Mouse (Mus musculus): ENCODE results near the gene Grin2b.

- TF ChIP-seq RAD21 (IDR thresholded peaks at IDR 0.05; ENCODE audit: low read depth, low read length) (no peak), GABPA (IDR thresholded peaks at IDR 0.05; ENCODE audit: insufficient replicate concordance, low read depth, low read length) (no peak), USF1 (IDR thresholded peaks at IDR 0.05; ENCODE audit: low read depth, low read length) (no peak), CTCF (conservative IDR thresholded peaks at IDR 0.05 in 1 of 2, IDR thresholded peaks at IDR 0.05 in 1 of 2; ENCODE audit: low read depth in 2 of 2, low read length in 2 of 2) (no peak), ZKSCAN1 (IDR thresholded peaks at IDR 0.05; ENCODE audit: borderline replicate concordance, low read depth, low read length) (no peak), UBTF (IDR thresholded peaks at IDR 0.05; ENCODE audit: low read depth, low read length) (no peak), CHD1 (IDR thresholded peaks at IDR 0.05; ENCODE audit: low read depth, low read length) (no peak), MAFK (IDR thresholded peaks at IDR 0.05; ENCODE audit: insufficient replicate concordance, low read length) (no peak), HCFC1 (IDR thresholded peaks at IDR 0.05; ENCODE audit: low read depth, low read length) (no peak)
Measured at GRCm38 (mm10) chr6:135692533-135692932, 480.8 kb downstream of the Grin2b start.
